Mouse (Mus musculus): Measurements from ENCODE around the gene Lmo7. TPM values are rescaled to one million over a fixed set of nuclear protein-coding genes. Genes with fewer than 3 reads are reported as not detected.

Lmo7 gene
- polyA plus RNA-seq, 2 experiments: 2.2 to 2.4 TPM

- H3K27me3 ChIP-seq (ENCODE audit: control insufficient read depth, insufficient read depth, low read length): no peaks in the 10 kb centered on the region
- no peak overlapping the region for H3K9ac ChIP-seq (replicated peaks)
- no peak overlapping the region for H3K27ac ChIP-seq
- no peaks in the 10 kb centered on the region for H3K36me3 ChIP-seq (replicated peaks; ENCODE audit: control insufficient read depth, insufficient read depth, low read depth)
- no peak for TF ChIP-seq EP300 (IDR thresholded peaks at IDR 0.05; ENCODE audit: low read depth)
- TF ChIP-seq CTCF (IDR thresholded peaks at IDR 0.05; ENCODE audit: low read depth): no peak
- ATAC-seq (ENCODE audit: insufficient read depth) (no peak), DNase-seq (ENCODE audit: low read depth in 3 of 3, low spot score in 3 of 3) (no peak)
- H3K4me2 ChIP-seq (ENCODE audit: low read depth): no peak overlapping the region
- no peaks in the 10 kb centered on the region for H3K9me3 ChIP-seq (ENCODE audit: control insufficient read depth, low read length)
- 71% methylated on average over 2 of the region's 2 CpGs for WGBS (ENCODE audit: insufficient replicate concordance)
- no peak overlapping the region for H3K4me3 ChIP-seq (ENCODE audit: insufficient read depth in 1 of 2, low read depth in 2 of 2, low read length in 2 of 2)
- H3K4me1 ChIP-seq (replicated peaks; ENCODE audit: control insufficient read depth in 2 of 2, insufficient read depth in 2 of 2, low read length in 1 of 2): no peaks in the 10 kb centered on the region
These were observed 69.0 kb downstream of the Lmo7 start for GRCm38 (mm10) chr14:101798766-101799165.

DNA sequence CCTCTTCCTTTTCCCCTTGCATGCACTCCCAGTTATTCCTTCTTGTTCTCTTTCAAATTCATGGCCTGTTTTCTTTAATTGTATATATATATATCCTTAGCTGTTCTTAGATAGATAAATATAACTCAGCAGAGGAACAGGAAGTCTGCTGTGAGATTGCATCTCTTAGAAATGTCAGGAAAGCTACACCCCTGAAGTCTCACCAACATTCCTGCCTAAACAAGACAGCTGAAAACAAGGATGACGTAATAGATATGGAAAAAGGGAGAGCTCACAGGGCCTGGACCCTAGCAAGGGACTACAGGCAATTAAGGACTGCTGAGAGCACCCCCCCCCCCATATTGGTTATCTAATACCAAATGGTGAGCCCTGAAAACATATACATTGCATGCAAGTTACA, 71.9 kb downstream of the Lmo7 start:
- H3K9ac ChIP-seq (replicated peaks): no peak overlapping the region
- H3K9me3 ChIP-seq (ENCODE audit: control insufficient read depth, low read length): no peaks in the 10 kb centered on the region
- no peaks in the 10 kb centered on the region for H3K36me3 ChIP-seq (replicated peaks; ENCODE audit: control insufficient read depth, insufficient read depth, low read depth)
- no peak overlapping the region for H3K4me2 ChIP-seq (ENCODE audit: low read depth)
- H3K4me1 ChIP-seq (replicated peaks; ENCODE audit: control insufficient read depth in 2 of 2, insufficient read depth in 2 of 2, low read length in 1 of 2): no peaks in the 10 kb centered on the region
- no peaks in the 10 kb centered on the region for H3K27me3 ChIP-seq (ENCODE audit: control insufficient read depth, insufficient read depth, low read length)
- no peak overlapping the region for H3K27ac ChIP-seq
- TF ChIP-seq EP300 (IDR thresholded peaks at IDR 0.05; ENCODE audit: low read depth) (no peak), CTCF (IDR thresholded peaks at IDR 0.05; ENCODE audit: low read depth) (no peak)
- H3K4me3 ChIP-seq (ENCODE audit: insufficient read depth in 1 of 2, low read depth in 2 of 2, low read length in 2 of 2): no peak overlapping the region
- no peak for DNase-seq (ENCODE audit: low read depth in 3 of 3, low spot score in 3 of 3)
- ATAC-seq (ENCODE audit: insufficient read depth): no peak
- 30% methylated on average over 1 of the region's 1 CpGs for WGBS (ENCODE audit: insufficient replicate concordance)

DNA sequence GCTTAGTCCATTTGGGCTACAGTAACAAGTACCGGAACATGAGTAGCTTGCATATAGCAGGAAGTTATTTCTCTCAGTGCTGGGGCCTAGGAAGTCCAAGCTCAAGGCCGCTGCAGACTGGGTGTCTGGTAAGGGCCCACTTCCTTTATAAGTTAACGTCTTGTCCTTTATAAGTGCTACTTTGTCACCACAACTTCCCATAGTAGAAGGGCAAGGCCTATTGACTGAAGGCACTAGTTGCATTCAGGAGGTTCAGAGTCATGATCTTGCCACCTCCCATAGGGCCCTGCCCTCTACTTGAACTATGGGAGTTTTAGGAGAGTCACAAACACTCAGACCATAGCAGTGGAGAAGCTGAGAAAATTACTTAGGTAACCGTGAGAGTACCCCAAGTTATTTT, 74.4 kb downstream of the Lmo7 start:
- no peak overlapping the region for H3K27ac ChIP-seq
- TF ChIP-seq EP300 (IDR thresholded peaks at IDR 0.05; ENCODE audit: low read depth) (no peak), CTCF (IDR thresholded peaks at IDR 0.05; ENCODE audit: low read depth) (no peak)

DNA sequence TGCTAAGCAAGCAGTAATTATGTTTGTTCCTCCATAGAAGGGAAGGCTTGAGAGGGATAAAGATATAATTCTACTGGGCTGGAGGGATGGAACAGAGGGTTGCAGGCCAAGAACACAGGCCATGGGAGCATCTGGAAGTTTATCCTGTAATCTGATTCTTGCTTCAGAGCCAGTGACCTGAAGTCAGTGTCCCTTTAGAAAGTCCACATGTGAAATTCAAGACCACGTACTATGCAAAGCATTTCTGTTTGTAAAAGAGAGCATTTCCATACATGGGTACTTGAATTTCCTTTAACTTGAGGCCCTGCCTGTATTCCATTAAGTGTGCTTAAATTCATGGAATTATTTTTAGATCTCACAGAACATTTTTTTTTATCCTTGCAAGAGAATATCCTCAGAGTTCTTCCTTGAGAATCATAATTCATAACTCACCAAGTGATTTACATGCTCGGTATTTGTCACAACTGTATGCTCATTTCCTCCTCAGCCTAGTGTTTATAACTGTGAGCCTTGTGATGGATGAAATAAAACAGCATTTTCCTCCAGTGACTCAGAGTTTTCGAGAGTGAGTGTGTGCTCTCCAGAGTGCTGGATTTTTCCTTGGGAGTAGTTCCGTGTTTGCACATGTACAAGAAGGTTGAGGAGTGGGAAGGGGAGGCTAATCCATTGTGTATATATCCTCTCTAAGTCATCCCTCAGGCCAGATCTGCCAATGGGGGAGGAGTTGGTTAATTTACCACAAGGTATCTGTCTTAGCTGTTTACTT, 75.0 kb downstream of the Lmo7 start:
- TF ChIP-seq EP300 (IDR thresholded peaks at IDR 0.05; ENCODE audit: low read depth) (no peak), CTCF (IDR thresholded peaks at IDR 0.05; ENCODE audit: low read depth) (no peak)
- Histone ChIP-seq H3K27me3 (ENCODE audit: control insufficient read depth, insufficient read depth, low read length) (no peaks in the 10 kb centered on the region), H3K4me3 (ENCODE audit: insufficient read depth in 1 of 2, low read depth in 2 of 2, low read length in 2 of 2) (no peak overlapping the region), H3K27ac (no peak overlapping the region), H3K4me2 (ENCODE audit: low read depth) (no peak overlapping the region), H3K4me1 (replicated peaks; ENCODE audit: control insufficient read depth in 2 of 2, insufficient read depth in 2 of 2, low read length in 1 of 2) (no peaks in the 10 kb centered on the region), H3K9ac (replicated peaks) (no peak overlapping the region), H3K36me3 (replicated peaks; ENCODE audit: control insufficient read depth, insufficient read depth, low read depth) (no peaks in the 10 kb centered on the region), H3K9me3 (ENCODE audit: control insufficient read depth, low read length) (no peaks in the 10 kb centered on the region)
- 56% methylated on average over 4 of the region's 4 CpGs for whole genome bisulfite sequencing (ENCODE audit: insufficient replicate concordance)
- ATAC-seq (ENCODE audit: insufficient read depth) (no peak), DNase-seq (ENCODE audit: low read depth in 3 of 3, low spot score in 3 of 3) (no peak)

More for the DNA sequence above, 74.4 kb downstream of the Lmo7 start:
- Histone ChIP-seq H3K27me3 (ENCODE audit: control insufficient read depth, insufficient read depth, low read length) (no peaks in the 10 kb centered on the region), H3K36me3 (replicated peaks; ENCODE audit: control insufficient read depth, insufficient read depth, low read depth) (no peaks in the 10 kb centered on the region), H3K9ac (replicated peaks) (no peak overlapping the region), H3K4me2 (ENCODE audit: low read depth) (no peak overlapping the region), H3K4me3 (ENCODE audit: insufficient read depth in 1 of 2, low read depth in 2 of 2, low read length in 2 of 2) (no peak overlapping the region), H3K4me1 (replicated peaks; ENCODE audit: control insufficient read depth in 2 of 2, insufficient read depth in 2 of 2, low read length in 1 of 2) (no peaks in the 10 kb centered on the region), H3K9me3 (ENCODE audit: control insufficient read depth, low read length) (no peaks in the 10 kb centered on the region)
- ATAC-seq (ENCODE audit: insufficient read depth) (no peak), DNase-seq (ENCODE audit: low read depth in 3 of 3, low spot score in 3 of 3) (no peak)
- WGBS (ENCODE audit: insufficient replicate concordance): 30% methylated on average over 4 of the region's 4 CpGs

- no peak overlapping the region for H3K4me3 ChIP-seq (ENCODE audit: insufficient read depth in 1 of 2, low read depth in 2 of 2, low read length in 2 of 2)
- 63% methylated on average over 7 of the region's 7 CpGs for WGBS (ENCODE audit: insufficient replicate concordance)
- no peaks in the 10 kb centered on the region for H3K4me1 ChIP-seq (replicated peaks; ENCODE audit: control insufficient read depth in 2 of 2, insufficient read depth in 2 of 2, low read length in 1 of 2)
- no peaks in the 10 kb centered on the region for H3K27me3 ChIP-seq (ENCODE audit: control insufficient read depth, insufficient read depth, low read length)
- no peak for ATAC-seq (ENCODE audit: insufficient read depth)
- TF ChIP-seq CTCF (IDR thresholded peaks at IDR 0.05; ENCODE audit: low read depth) (no peak), EP300 (IDR thresholded peaks at IDR 0.05; ENCODE audit: low read depth) (no peak)
- no peak overlapping the region for H3K27ac ChIP-seq
- H3K4me2 ChIP-seq (ENCODE audit: low read depth): no peak overlapping the region
- no peaks in the 10 kb centered on the region for H3K36me3 ChIP-seq (replicated peaks; ENCODE audit: control insufficient read depth, insufficient read depth, low read depth)
- H3K9me3 ChIP-seq (ENCODE audit: control insufficient read depth, low read length): no peaks in the 10 kb centered on the region
- H3K9ac ChIP-seq (replicated peaks): no peak overlapping the region
- no peak for DNase-seq (ENCODE audit: low read depth in 3 of 3, low spot score in 3 of 3)
These were observed 75.6 kb downstream of the Lmo7 start for GRCm38 (mm10) chr14:101805328-101805697.
